Mouse (Mus musculus) cortical plate, adult 2 months (tissue): ENCODE data around the gene Wdr62.

Experiments used
- CTCF ChIP-seq: fragments of 200-500 bp; IDR thresholded peaks from 2 replicates; pipeline ENCODE4 v1.5.1; 2011; ENCODE audit warnings: mild to moderate bottlenecking, control low read depth, low read length; ENCODE audit not compliant: insufficient read depth; ENCODE audit errors: extremely low read depth
- POLR2A ChIP-seq: fragments of 200-500 bp; IDR thresholded peaks from 2 replicates; pipeline ENCODE4 v1.6.1; 2011; ENCODE audit warnings: mild to moderate bottlenecking, low read length, control low read depth; ENCODE audit not compliant: insufficient read depth; ENCODE audit errors: extremely low read depth

DNA sequence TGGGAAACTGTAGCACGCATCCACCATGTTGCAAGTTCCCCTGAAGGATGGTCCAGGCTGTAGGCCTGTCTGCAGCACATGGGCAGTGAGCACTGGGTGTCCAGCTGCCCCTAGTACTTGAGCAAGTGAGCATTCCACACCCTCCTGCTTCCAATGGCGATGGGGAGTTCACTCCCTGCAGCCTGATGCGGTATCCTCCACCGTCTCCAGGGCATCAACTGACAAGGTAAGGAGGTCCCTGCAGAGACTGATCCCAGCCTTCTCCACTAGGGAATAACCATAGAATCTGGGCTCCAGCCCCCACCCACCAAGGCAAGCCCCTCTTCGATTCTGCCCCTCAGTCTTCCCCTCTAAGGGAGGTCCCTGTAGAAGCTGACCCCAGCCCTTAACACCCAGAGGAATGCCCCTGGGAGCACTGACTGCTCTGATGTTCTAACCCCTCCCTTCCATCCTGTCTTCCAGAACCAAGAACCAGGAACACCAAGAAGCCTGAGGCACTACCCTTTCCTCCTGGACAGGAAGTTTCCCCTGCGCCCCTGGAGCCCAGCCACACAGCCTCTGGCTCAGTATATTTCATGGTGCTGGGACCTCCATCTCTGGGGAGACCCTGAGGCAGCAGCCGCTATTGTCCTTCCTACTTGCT lies 9.0 kb upstream of the Wdr62 start:
- no peak for TF ChIP-seq POLR2A
- no peak for TF ChIP-seq CTCF
